Mouse (Mus musculus) adrenal gland, postnatal 0 days (tissue): ENCODE data around the gene Kat7. TPM values are rescaled to one million over a fixed set of nuclear protein-coding genes. Genes with fewer than 3 reads are reported as not detected.

Experiments used
- polyA plus RNA-seq: library from polyadenylated mRNA; unstranded; fragments of >200 nt; fragmentation: Nextera tagmentation; extraction: Ambion mirVana; gene quantifications from 2 replicates; pipeline ENCODE4 v1.2.1, GENCODE M21; 2015

Kat7 gene
- polyA plus RNA-seq = 33.6 and 43.4 TPM in 2 replicates

DNA sequence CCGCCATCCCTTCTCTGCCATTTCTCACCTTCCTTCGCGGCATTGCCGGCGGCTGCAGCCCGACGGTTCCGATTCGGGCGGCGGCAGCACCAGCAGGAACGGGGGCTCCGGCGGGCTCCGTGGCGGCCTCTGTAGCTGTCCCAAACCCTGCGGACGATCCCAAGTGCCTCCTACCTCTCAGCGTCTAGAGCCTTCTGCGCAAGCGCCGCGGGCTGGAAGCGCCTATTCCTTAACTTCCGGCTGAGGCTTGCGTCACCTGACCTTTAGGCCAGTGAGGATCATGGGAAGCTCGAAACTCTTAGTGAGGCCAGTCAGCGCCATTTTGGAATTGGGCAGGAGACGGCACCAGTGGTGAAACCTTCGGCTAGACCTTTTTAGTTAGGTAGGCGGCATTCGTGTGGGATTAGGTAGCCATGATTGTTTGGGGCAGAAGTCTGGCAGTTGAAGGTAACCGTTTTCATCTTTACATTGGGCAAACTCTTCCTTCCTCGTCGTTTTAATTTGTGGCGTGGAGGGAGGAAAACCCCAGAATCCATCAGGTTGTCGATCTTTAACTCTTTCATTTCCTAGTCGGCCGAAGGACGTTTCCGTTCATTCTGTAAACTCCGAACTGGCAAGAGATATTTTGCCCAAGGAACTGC, at the start of gene Kat7:
Gene Kat7 (minus strand): TSS at position 240 of the 641 bp plus-strand sequence.

DNA sequence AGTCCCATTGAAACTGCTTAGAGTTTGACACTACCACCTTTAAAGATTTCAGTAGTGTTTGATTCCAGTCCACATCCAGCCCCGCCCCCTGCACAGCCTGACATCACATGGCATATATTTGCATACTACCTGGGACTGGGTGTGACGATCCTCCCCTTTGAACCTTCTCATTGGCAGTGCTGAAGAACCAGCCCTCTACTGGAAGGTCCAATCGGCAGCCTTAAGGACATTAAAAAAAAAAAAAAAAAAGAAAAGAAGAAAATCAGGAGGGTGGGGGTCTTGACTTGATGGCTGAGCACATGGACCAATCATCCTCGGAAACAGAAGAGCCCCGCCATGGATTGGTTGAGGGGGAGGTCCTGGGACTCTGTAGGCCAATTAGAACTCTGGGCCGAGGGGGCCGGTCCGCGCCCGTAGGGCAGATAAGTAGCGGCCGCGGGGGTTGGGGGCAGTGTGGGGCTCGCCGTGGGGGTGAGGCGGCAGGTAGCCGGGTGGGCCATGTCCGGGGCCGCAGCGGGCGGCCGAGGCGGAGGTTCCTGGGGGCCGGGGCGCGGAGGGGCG, 26.6 kb upstream of the Kat7 start, which contains the start of gene Fam117a:
Gene Fam117a (plus strand): TSS at position 451 of the 561 bp plus-strand sequence.

DNA sequence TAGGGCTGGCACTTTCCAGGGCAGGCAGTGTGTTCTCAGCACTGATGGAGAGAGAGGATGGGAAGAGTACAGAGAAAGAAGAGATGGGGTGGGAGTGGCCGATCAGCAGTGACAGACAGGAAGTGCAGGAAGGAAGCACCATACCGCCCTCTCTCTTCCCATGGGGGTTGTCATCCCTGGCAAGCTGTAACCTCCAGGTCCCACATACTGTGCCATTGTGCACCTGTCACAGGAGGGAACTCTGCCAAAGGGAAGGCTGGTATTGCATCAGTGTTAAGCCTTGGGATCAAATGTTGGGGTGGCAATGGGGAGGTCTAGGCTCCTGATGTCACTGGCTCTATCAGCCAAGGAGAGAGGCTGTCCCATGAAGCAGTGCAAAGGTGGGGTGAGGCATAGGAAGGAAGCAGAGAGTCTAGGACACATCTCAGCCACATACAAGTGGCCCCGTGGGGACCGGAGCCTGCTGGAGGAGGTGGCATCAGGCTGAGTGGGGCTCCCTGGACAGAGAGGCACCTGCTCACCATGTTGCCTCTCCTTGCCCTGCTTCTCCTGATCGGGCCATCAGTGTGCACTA, 48.8 kb downstream of the Kat7 start, which contains the start of gene Tac4:
Gene Tac4 (plus strand): TSS at position 352 of the 574 bp plus-strand sequence.

Other genes with a start within 250 kb of the Kat7 start
- 12.8 and 14.5 TPM in 2 replicates for gene Itga3, start 233.4 kb downstream of the Kat7 start, polyA plus RNA-seq
- 0.04 TPM in 1 of 2 replicates, not detected in the other for gene Dlx3, start 190.1 kb downstream of the Kat7 start, polyA plus RNA-seq
- gene Dlx4, start 164.0 kb downstream of the Kat7 start, polyA plus RNA-seq = 0.44 and 0.66 TPM in 2 replicates
- gene Tac4, start 48.7 kb downstream of the Kat7 start, polyA plus RNA-seq = 0.16 TPM in 1 of 2 replicates, not detected in the other
- gene Fam117a, start 26.8 kb upstream of the Kat7 start, polyA plus RNA-seq = 8.1 and 8.6 TPM in 2 replicates
- 73.1 and 96.0 TPM in 2 replicates for gene Slc35b1, start 74.4 kb upstream of the Kat7 start, polyA plus RNA-seq
- 125 and 178 TPM in 2 replicates for gene Spop, start 103.8 kb upstream of the Kat7 start, polyA plus RNA-seq
- gene Nxph3, start 204.3 kb upstream of the Kat7 start, polyA plus RNA-seq = 0.62 and 0.85 TPM in 2 replicates